ENCODE assay signal across 7 mouse cellular contexts in genomic region chrX:16998578-16998977, GRCm38 (mm10).
DNase-seq lines count a peak whose midpoint lies in the region; ATAC-seq lines count a peak whose summit lies in the region.

No protein-coding gene starts in this region.

- ATAC-seq in hindbrain, embryonic 13.5 days (ENCODE audit: low FRiP score), result peak; percentile 61
- no peak for ATAC-seq in monocyte, adult 5-6 weeks (replicated peaks; ENCODE audit: insufficient number of reproducible peaks, low FRiP score, low TSS enrichment, poor library complexity, severe bottlenecking)

- no peak overlapping the region for H3K27ac ChIP-seq in hindbrain, embryonic 13.5 days

- H3K4me3 ChIP-seq in hindbrain, embryonic 13.5 days, result no peak overlapping the region

- 46% methylated on average over 5 of the region's 5 CpGs for WGBS in hindbrain, embryonic 13.5 days

- H3K36me3 ChIP-seq in hindbrain, embryonic 13.5 days, result no peaks in the 10 kb centered on the region

- no peaks in the 10 kb centered on the region for H3K9me3 ChIP-seq in hindbrain, embryonic 13.5 days

- H3K27me3 ChIP-seq in hindbrain, embryonic 13.5 days, result no peaks in the 10 kb centered on the region

- DNase-seq in ovary, postnatal 36 days (ENCODE audit: low spot score), result peak; percentile 23
- DNase-seq in ovary, postnatal 10 days (ENCODE audit: low spot score), result no peak
- DNase-seq in embryo, embryonic 10.5 days (ENCODE audit: low spot score), result peak; percentile 15
- DNase-seq in lung, postnatal 14 days, result peak; percentile 68
- no peak for DNase-seq in thymus, postnatal 14 days

- H3K4me2 ChIP-seq in hindbrain, embryonic 13.5 days, result no peak overlapping the region

- no peaks in the 10 kb centered on the region for H3K4me1 ChIP-seq in hindbrain, embryonic 13.5 days (replicated peaks)

- no peak overlapping the region for H3K9ac ChIP-seq in hindbrain, embryonic 13.5 days

Comparison
In these comparisons a context has a peak if more than half of its experiments do, and no peak if none do; other contexts are left out.
1. DNase-seq: peak in ovary, postnatal 36 days (single experiment), embryo, embryonic 10.5 days (single experiment) and lung, postnatal 14 days (single experiment); none in ovary, postnatal 10 days (single experiment) and thymus, postnatal 14 days (single experiment).